Mouse (Mus musculus) embryonic facial prominence, embryonic 14.5 days (tissue): ENCODE data around the gene Papss1. TPM values are rescaled to one million over a fixed set of nuclear protein-coding genes. Genes with fewer than 3 reads are reported as not detected.

Experiments
- ATAC-seq: fragments of 200-750 bp; cut with Nextera tagmentation; 2 replicates; pipeline ENCODE4 v1.8.0; 2017; ENCODE audit warnings: low read depth, moderate number of reproducible peaks, moderate TSS enrichment
- DNase-seq: peaks from one replicate; pipeline ENCODE4 v3.0.0-alpha.2; 2015; ENCODE audit warnings: low spot score
- H3K27ac ChIP-seq: fragments of 300-500 bp; sonication (generic); replicated peaks from 2 replicates; pipeline ENCODE4 v1.5.1; 2014; ENCODE audit warnings: low read depth, mild to moderate bottlenecking, low read length, moderate library complexity
- H3K27me3 ChIP-seq: fragments of 300-500 bp; sonication (generic); replicated peaks from 2 replicates; pipeline ENCODE4 v1.6.1; 2014; ENCODE audit warnings: low read length; ENCODE audit not compliant: control insufficient read depth, insufficient read depth
- H3K36me3 ChIP-seq: fragments of 300-500 bp; sonication (generic); 2 replicates; pipeline ENCODE4 v1.6.1; 2014; ENCODE audit warnings: low read length, mixed read lengths; ENCODE audit not compliant: control insufficient read depth, insufficient read depth
- H3K4me1 ChIP-seq: fragments of 300-500 bp; sonication (generic); 2 replicates; pipeline ENCODE4 v1.6.1; 2014; ENCODE audit warnings: antibody characterized with exemption, low read length; ENCODE audit not compliant: control insufficient read depth, insufficient read depth
- H3K4me2 ChIP-seq: fragments of 300-500 bp; sonication (generic); 2 replicates; pipeline ENCODE4 v1.6.1; 2014; ENCODE audit warnings: low read depth, mild to moderate bottlenecking, low read length, moderate library complexity, mixed read lengths
- H3K4me3 ChIP-seq: fragments of 300-500 bp; sonication (generic); 2 replicates; pipeline ENCODE4 v1.5.1; 2014; ENCODE audit warnings: low read depth, mild to moderate bottlenecking, low read length
- H3K9ac ChIP-seq: fragments of 300-500 bp; sonication (generic); 2 replicates; pipeline ENCODE4 v1.6.1; 2014; ENCODE audit warnings: low read depth, mild to moderate bottlenecking, low read length, moderate library complexity, mixed read lengths
- H3K9me3 ChIP-seq: fragments of 300-500 bp; sonication (generic); 2 replicates; pipeline ENCODE4 v1.6.1; 2016; ENCODE audit warnings: low read length; ENCODE audit not compliant: control insufficient read depth
- WGBS: fragments of 180-500 bp; shearing (Covaris S2); extraction: QIAGEN DNeasy Blood & Tissue Kit; methylation state at CpG from one replicate; pipeline ENCODE4 v1.1.7; 2014; 5-methylcytosine and 5-hydroxymethylcytosine counted together
- polyA plus RNA-seq: library from polyadenylated mRNA; unstranded; fragments of >200 nt; fragmentation: Nextera tagmentation; extraction: Ambion mirVana; gene quantifications from 2 replicates; pipeline ENCODE4 v1.2.1, GENCODE M21; 2014

Papss1 gene
- polyA plus RNA-seq, 1 experiment from 2014 or later = 111 TPM

GRCm38 (mm10) chr3:131593143-131593798 lies 28.7 kb downstream of the Papss1 start:
- Histone ChIP-seq H3K4me2 (no peak overlapping the region), H3K36me3 (peaks cover 67% of the 10 kb centered on the region), H3K27me3 (no peaks in the 10 kb centered on the region), H3K4me3 (no peak overlapping the region), H3K9ac (0 out of 2 replicates have a peak overlapping the region, but pooled peaks have one; percentile 14), H3K27ac (peak overlapping the region; percentile 55; the same call in 1 of the 2 replicates), H3K4me1 (no peaks in the 10 kb centered on the region; the same call in 1 of the 2 replicates), H3K9me3 (no peaks in the 10 kb centered on the region)
- WGBS = 60% methylated on average over 15 of the region's 15 CpGs
- DNase-seq = peak; percentile 70
- no peak for ATAC-seq

DNA sequence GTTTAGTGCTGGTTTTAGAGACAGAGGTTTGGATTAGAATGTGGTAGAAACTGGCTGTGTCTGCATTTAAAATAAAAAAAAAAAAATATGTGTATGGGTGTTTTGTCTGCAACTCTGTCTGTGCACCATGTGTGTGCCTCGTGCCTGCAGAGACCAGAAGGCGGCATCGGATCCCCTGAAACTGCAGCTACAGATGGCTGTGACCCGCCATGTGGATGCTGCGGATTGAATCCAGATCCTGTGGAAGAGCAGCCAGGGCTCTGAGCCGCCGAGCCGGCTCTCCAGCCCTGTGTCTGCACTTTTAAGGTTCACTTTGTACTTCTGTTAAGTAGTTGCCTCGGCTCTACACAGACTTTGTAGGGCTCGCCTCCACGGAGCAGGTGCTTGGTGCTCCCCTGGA lies 29.8 kb downstream of the Papss1 start:
- no peak overlapping the region for H3K9ac ChIP-seq
- no peak overlapping the region for H3K27ac ChIP-seq
- H3K9me3 ChIP-seq = no peaks in the 10 kb centered on the region
- no peak for ATAC-seq
- no peak for DNase-seq
- no peaks in the 10 kb centered on the region; the same call in 1 of the 2 replicates for H3K4me1 ChIP-seq
- H3K36me3 ChIP-seq = peaks cover 56% of the 10 kb centered on the region
- H3K27me3 ChIP-seq = no peaks in the 10 kb centered on the region
- WGBS = 79% methylated on average over 11 of the region's 11 CpGs
- no peak overlapping the region for H3K4me3 ChIP-seq
- no peak overlapping the region for H3K4me2 ChIP-seq

GRCm38 (mm10) chr3:131595546-131596245 lies 31.1 kb downstream of the Papss1 start:
- H3K4me3 ChIP-seq = no peak overlapping the region
- no peaks in the 10 kb centered on the region; the same call in 1 of the 2 replicates for H3K4me1 ChIP-seq
- 85% methylated on average over 14 of the region's 14 CpGs for WGBS
- no peaks in the 10 kb centered on the region for H3K9me3 ChIP-seq
- no peak for ATAC-seq
- no peak overlapping the region for H3K4me2 ChIP-seq
- no peak overlapping the region for H3K27ac ChIP-seq
- no peak overlapping the region for H3K9ac ChIP-seq
- no peaks in the 10 kb centered on the region for H3K27me3 ChIP-seq
- DNase-seq = no peak
- peaks cover 46% of the 10 kb centered on the region for H3K36me3 ChIP-seq

DNA sequence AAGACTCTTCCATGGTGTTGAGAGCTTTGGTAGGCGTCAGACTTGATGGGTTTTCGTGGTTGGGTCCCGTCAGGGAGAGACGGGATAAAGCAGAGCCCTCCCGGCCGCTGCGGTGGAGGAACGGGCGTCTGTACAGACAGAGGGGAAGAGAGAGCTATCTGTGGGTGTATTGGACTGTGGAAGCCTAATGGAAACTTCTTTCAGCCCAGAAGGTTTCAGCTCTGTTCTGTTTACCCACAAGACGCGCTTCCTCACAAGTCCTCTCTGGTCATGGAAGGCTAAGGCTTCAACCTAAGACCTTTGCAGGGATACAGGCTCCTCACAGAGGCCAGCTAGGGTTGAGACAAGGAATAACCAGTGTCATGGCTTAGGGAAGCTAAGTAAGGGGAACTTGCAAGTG lies 36.2 kb downstream of the Papss1 start:
- Histone ChIP-seq H3K27me3 (no peaks in the 10 kb centered on the region), H3K4me3 (no peak overlapping the region), H3K4me1 (no peaks in the 10 kb centered on the region), H3K9ac (no peak overlapping the region), H3K36me3 (peaks cover 46% of the 10 kb centered on the region), H3K27ac (no peak overlapping the region), H3K4me2 (no peak overlapping the region), H3K9me3 (no peaks in the 10 kb centered on the region)
- DNase-seq = no peak
- no peak for ATAC-seq
- 94% methylated on average over 11 of the region's 11 CpGs for WGBS

DNA sequence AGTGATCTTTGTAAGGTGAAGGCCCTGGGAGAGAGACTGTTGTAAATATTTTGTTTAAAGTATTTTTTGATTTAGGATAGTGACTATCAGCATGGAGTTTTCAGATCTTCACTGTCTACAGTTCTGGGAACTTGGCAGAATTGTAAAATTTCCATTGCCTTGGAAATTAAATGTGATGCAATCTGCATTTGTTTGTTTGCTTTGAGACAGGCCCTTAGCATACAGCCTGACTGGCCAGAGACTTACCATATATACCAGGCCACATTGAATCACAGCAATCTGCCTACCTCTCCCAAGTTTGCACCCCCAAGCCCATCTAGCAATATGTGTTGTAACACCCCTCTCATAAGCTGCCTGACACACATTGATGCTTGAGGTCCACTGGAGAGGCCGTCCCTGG lies 36.8 kb downstream of the Papss1 start:
- 92% methylated on average over 1 of the region's 1 CpGs for WGBS
- H3K9me3 ChIP-seq = no peaks in the 10 kb centered on the region
- no peak overlapping the region for H3K27ac ChIP-seq
- no peaks in the 10 kb centered on the region for H3K4me1 ChIP-seq
- no peak overlapping the region for H3K4me3 ChIP-seq
- H3K36me3 ChIP-seq = peaks cover 52% of the 10 kb centered on the region
- H3K4me2 ChIP-seq = no peak overlapping the region
- no peaks in the 10 kb centered on the region for H3K27me3 ChIP-seq
- no peak for ATAC-seq
- no peak overlapping the region for H3K9ac ChIP-seq
- no peak for DNase-seq

DNA sequence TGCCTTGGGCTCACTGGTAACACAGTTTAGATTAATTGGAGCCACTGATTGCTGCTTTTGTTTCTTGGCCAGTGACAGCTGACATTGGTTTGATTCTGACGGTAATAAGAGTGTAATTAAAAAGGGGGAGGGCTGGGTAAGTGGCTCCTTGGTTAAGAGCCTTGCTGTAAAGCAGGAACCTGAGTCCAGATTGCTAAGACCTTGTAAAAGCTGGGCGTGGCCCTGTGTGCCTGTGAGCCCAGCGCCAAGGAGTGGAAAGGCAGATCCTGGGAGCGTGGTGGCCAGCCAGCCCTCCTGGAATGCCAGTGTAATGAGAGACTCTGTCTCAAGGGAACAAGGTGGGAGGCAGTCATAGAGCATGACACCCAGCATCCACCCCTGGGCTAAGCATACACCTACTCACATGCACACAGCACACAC lies 38.4 kb downstream of the Papss1 start:
- no peak overlapping the region for H3K4me2 ChIP-seq
- H3K9me3 ChIP-seq = no peaks in the 10 kb centered on the region
- peaks cover 60% of the 10 kb centered on the region for H3K36me3 ChIP-seq
- WGBS = 69% methylated on average over 4 of the region's 4 CpGs
- DNase-seq (peak; percentile 26), ATAC-seq (peak; percentile 68)
- no peak overlapping the region for H3K4me3 ChIP-seq
- H3K4me1 ChIP-seq = no peaks in the 10 kb centered on the region
- H3K9ac ChIP-seq = no peak overlapping the region
- H3K27me3 ChIP-seq = no peaks in the 10 kb centered on the region
- no peak overlapping the region for H3K27ac ChIP-seq

DNA sequence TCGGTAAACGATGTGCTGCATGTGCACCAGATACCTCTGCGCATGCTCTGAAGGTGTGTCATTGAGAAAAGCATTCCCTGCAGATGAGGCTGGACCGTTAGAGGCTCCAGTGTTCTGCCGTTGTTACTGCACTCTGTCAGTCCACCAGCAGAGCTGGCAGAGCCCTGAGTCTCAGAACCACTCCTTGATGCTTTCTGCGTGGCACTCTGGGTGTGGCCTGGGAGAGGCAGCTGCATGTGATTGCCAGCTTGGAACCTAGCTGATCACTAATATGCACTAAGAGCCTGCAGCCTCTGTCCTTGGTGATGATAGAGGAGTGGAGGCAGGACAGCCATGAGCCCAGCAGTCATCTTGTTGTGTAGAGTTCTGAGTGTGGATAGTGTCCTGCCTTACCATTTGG lies 43.5 kb downstream of the Papss1 start:
- 92% methylated on average over 6 of the region's 6 CpGs for WGBS
- DNase-seq = no peak
- no peaks in the 10 kb centered on the region for H3K27me3 ChIP-seq
- ATAC-seq = no peak
- H3K9me3 ChIP-seq = no peaks in the 10 kb centered on the region
- H3K9ac ChIP-seq = no peak overlapping the region
- H3K36me3 ChIP-seq = peaks cover 73% of the 10 kb centered on the region
- no peaks in the 10 kb centered on the region for H3K4me1 ChIP-seq
- no peak overlapping the region for H3K4me3 ChIP-seq
- no peak overlapping the region for H3K4me2 ChIP-seq
- no peak overlapping the region for H3K27ac ChIP-seq

DNA sequence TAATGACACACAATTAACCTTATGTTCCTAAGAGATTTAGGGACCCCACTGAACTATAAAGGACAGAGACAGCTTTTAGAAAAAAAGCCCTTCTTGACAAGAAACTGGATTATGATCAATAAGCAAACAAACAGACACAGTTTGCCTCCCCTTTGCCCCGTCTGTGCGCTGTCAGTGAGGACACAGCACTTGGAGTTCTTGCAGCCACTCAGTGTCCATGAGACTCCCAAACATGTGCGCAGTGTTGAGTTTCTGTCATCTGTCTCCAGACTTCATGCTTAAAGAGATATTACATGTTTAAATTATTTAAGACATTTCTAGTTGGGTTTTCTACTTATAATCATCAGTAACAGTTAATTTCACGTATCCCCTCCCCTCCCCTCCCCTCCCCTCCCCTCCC lies 45.1 kb downstream of the Papss1 start:
- ATAC-seq (no peak), DNase-seq (no peak)
- H3K4me1 ChIP-seq = no peaks in the 10 kb centered on the region
- H3K9me3 ChIP-seq = no peaks in the 10 kb centered on the region
- H3K36me3 ChIP-seq = peaks cover 77% of the 10 kb centered on the region
- no peak overlapping the region for H3K27ac ChIP-seq
- H3K9ac ChIP-seq = no peak overlapping the region
- H3K4me2 ChIP-seq = no peak overlapping the region
- H3K4me3 ChIP-seq = no peak overlapping the region
- 87% methylated on average over 4 of the region's 4 CpGs for WGBS
- no peaks in the 10 kb centered on the region for H3K27me3 ChIP-seq

DNA sequence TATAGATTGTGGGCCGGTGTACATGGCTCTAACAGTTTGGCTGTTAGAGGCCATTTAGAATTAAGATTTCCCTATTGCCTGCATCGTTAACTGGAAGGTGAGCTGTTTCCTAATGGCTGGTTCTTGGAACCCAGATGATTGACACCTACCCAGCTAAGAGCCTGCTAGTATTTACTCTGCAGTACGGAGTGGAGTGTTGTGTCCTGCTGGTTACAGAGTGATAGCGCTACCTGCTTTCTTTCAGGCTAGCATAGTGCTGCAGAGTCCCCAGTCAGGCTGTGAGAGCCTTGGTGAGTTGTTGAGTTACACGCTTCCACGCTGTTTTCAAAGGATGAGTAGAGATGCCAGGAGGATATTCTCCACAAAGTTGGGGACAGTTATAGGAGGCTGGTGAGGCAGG lies 46.0 kb downstream of the Papss1 start:
- peaks cover 76% of the 10 kb centered on the region for H3K36me3 ChIP-seq
- H3K9me3 ChIP-seq = no peaks in the 10 kb centered on the region
- 86% methylated on average over 6 of the region's 6 CpGs for WGBS
- no peaks in the 10 kb centered on the region for H3K27me3 ChIP-seq
- H3K4me2 ChIP-seq = no peak overlapping the region
- no peak for DNase-seq
- H3K4me3 ChIP-seq = no peak overlapping the region
- H3K27ac ChIP-seq = no peak overlapping the region
- H3K4me1 ChIP-seq = no peaks in the 10 kb centered on the region
- no peak for ATAC-seq
- H3K9ac ChIP-seq = no peak overlapping the region
